Mouse (Mus musculus): ENCODE results near the gene Nol12. TPM values are rescaled to one million over a fixed set of nuclear protein-coding genes. Genes with fewer than 3 reads are reported as not detected.

Gene Nol12
- total RNA-seq, 2 experiments from 2014 or later = 20.6 to 22.3 TPM

GRCm38 (mm10) chr15:78992235-78992634 lies 57.5 kb downstream of the Nol12 start:
- intact Hi-C loops (cut with DNase I) = no loop called here
- Histone ChIP-seq H3K27ac (no peak overlapping the region), H3K4me3 (no peak overlapping the region)
- DNase-seq = no peak
- TF ChIP-seq CTCF (IDR thresholded peaks at IDR 0.05) = peak; percentile 26; the same call in 1 of the 2 replicates

GRCm38 (mm10) chr15:78992925-78993324 lies 58.2 kb downstream of the Nol12 start:
- intact Hi-C loops (cut with DNase I) = no loop called here
- no peak overlapping the region for H3K4me3 ChIP-seq
- no peak overlapping the region for H3K27ac ChIP-seq
- DNase-seq = no peak
- TF ChIP-seq CTCF (IDR thresholded peaks at IDR 0.05) = no peak

Small RNA genes lying within 50 kb of the gene (microRNA-seq; reads per million reads assigned to microRNA genes)
- not detected for gene Mir6955

Other genes starting within 250 kb of the Nol12 start
- gene Elfn2, start 216.2 kb upstream of the Nol12 start, total RNA-seq (2021) = under 1 TPM in 1 of 2 experiments, not detected in 1; 0.03 TPM
- 1 to 10 TPM; 2.6 to 3.1 TPM for gene Mfng, start 161.5 kb upstream of the Nol12 start, total RNA-seq (2021)
- gene Card10, start 131.9 kb upstream of the Nol12 start, total RNA-seq (2021) = 1 to 10 TPM; 6.1 to 6.8 TPM
- 1 to 10 TPM; 8.5 to 10.0 TPM for gene Cdc42ep1, start 92.3 kb upstream of the Nol12 start, total RNA-seq (2021)
- not detected for gene Lgals2, start 79.4 kb upstream of the Nol12 start, total RNA-seq (2021)
- 10 to 100 TPM; 43.1 to 45.7 TPM for gene Gga1, start 57.7 kb upstream of the Nol12 start, total RNA-seq (2021)
- gene Gm49510, start 35.3 kb upstream of the Nol12 start, total RNA-seq (2021) = under 1 TPM in 1 of 2 experiments, not detected in 1; 0.13 TPM
- 1 to 10 TPM; 1.4 to 2.0 TPM for gene Sh3bp1, start 35.2 kb upstream of the Nol12 start, total RNA-seq (2021)
- 1 to 10 TPM; 1.1 to 1.4 TPM for gene Pdxp, start 21.0 kb upstream of the Nol12 start, total RNA-seq (2021)
- gene Lgals1, start 8.2 kb upstream of the Nol12 start, total RNA-seq (2021) = 100 to 1,000 TPM; 197 to 272 TPM
- gene Triobp, start 12.8 kb downstream of the Nol12 start, total RNA-seq (2021) = 10 to 100 TPM; 33.2 to 36.6 TPM
- gene H1f0, start 93.5 kb downstream of the Nol12 start, total RNA-seq (2021) = 10 to 100 TPM; 71.8 to 76.8 TPM
- gene Galr3, start 107.0 kb downstream of the Nol12 start, total RNA-seq (2021) = not detected
- gene Ankrd54, start 128.0 kb downstream of the Nol12 start, total RNA-seq (2021) = 1 to 10 TPM; 4.5 to 5.1 TPM
- 10 to 100 TPM; 53.6 to 54.0 TPM for gene Eif3l, start 140.2 kb downstream of the Nol12 start, total RNA-seq (2021)
- 10 to 100 TPM; 11.2 to 14.5 TPM for gene Micall1, start 174.0 kb downstream of the Nol12 start, total RNA-seq (2021)
- gene Polr2f, start 206.1 kb downstream of the Nol12 start, total RNA-seq (2021) = 10 to 100 TPM; 61.0 to 87.7 TPM
- 1 to 10 TPM; 1.1 to 1.2 TPM for gene 1700088E04Rik, start 206.3 kb downstream of the Nol12 start, total RNA-seq (2021)
- gene Sox10, start 230.3 kb downstream of the Nol12 start, total RNA-seq (2021) = under 1 TPM; 0.71 to 0.81 TPM

All from gastrocnemius, adult 2 months (tissue).